Mouse (Mus musculus): Measurements from ENCODE around the gene Ube2n. TPM values are rescaled to one million over a fixed set of nuclear protein-coding genes. Genes with fewer than 3 reads are reported as not detected.

Gene Ube2n
- polyA plus RNA-seq, 1 experiment from 2014 or later, result 327 TPM

DNA sequence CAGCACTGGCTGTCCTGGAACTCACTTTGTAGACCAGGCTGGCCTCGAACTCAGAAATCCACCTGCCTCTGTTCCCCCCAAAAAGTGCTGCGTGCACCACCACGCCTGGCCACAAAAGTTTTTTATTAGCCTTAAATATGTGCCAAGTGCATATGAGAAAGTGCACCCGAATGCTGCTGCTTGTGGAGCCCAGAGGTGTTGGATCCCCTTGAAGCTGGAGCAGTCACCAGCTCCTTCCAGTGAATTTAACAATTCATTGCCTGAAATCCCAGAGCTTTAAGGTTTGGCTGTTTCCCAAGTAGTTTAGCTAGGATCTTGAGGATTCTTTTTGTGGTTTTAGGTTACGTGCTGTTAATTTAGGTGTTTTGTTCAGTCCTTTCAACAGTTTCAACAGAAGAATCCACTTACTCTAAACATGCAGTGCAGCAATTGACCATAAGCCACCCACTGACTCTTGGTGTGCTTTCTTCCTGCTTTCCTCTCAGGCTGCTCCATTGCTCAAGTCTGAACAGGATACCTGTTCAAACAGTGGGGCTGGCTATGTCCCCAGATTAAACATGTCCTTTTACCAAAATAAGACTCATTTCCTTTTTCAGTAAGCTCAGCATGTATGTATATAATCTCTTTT, 11.7 kb downstream of the Ube2n start:
- no peaks in the 10 kb centered on the region; the same call in 1 of the 2 replicates for H3K9me3 ChIP-seq
- ATAC-seq (ENCODE audit: insufficient number of reproducible peaks, insufficient read depth, low FRiP score, low TSS enrichment, low read depth), result no peak
- no peak overlapping the region for H3K9ac ChIP-seq
- peaks cover 5% of the 10 kb centered on the region; the same call in 1 of the 2 replicates for H3K36me3 ChIP-seq
- H3K27me3 ChIP-seq, result no peaks in the 10 kb centered on the region
- 62% methylated on average over 5 of the region's 5 CpGs for WGBS
- H3K4me2 ChIP-seq, result no peak overlapping the region
- H3K27ac ChIP-seq, result no peak overlapping the region
- H3K4me3 ChIP-seq, result no peak overlapping the region
- H3K4me1 ChIP-seq, result peaks cover 22% of the 10 kb centered on the region

DNA sequence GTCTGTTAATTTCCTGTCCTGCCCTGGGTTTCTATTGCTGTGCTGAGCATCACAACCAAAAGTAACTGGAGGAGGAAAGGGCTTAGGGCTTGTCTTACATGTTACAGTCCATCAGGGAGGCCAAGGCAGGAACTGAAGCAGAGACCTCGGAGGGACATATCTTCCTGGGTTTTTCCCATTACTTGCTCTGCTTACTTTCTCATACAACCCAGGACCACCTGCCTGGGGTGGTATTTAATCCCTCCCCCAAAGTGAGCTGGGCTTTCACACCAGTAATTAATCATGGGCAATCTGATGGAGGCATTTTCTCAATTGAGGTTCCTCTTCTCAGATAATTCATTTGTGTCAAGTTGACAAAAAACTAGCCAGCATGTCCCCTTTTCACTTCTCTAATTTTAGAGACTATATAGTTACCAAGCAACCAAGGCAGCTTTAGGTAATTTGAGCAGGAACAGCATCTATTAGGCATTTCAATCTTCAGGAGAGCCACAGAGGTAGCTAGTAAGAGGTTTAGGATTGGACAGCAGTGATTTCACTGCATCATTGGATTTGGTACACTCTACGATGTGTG, 15.7 kb downstream of the Ube2n start:
- no peak for ATAC-seq (ENCODE audit: insufficient number of reproducible peaks, insufficient read depth, low FRiP score, low TSS enrichment, low read depth)
- WGBS, result 78% methylated on average over 2 of the region's 2 CpGs
- H3K27me3 ChIP-seq, result no peaks in the 10 kb centered on the region
- no peak overlapping the region for H3K4me2 ChIP-seq
- H3K27ac ChIP-seq, result no peak overlapping the region
- H3K9me3 ChIP-seq, result no peaks in the 10 kb centered on the region
- no peak overlapping the region for H3K9ac ChIP-seq
- H3K4me3 ChIP-seq, result no peak overlapping the region
- no peaks in the 10 kb centered on the region for H3K36me3 ChIP-seq
- peaks cover 22% of the 10 kb centered on the region for H3K4me1 ChIP-seq

DNA sequence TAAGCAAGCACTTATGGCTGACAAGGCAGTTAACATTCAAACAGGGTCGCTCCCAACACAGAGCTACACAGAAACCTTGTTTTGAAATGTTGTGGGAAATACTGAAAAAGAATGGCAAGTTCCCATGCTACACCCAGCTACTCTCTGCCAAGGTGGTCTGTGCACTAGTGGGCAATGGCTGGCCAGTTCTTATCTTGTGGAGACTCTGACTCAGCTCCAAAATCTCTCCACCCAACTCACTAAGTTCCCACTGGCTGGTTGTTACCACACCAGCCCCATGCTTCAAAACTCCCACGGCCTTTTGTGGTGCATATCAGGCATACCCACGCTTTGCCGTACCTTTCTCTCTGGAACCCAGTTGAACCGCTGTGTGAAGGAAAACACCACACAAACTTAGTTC, 18.0 kb downstream of the Ube2n start:
- no peak overlapping the region for H3K4me2 ChIP-seq
- 92% methylated on average over 5 of the region's 5 CpGs for WGBS
- H3K4me3 ChIP-seq, result no peak overlapping the region
- H3K27me3 ChIP-seq, result no peaks in the 10 kb centered on the region
- H3K9ac ChIP-seq, result no peak overlapping the region
- ATAC-seq (ENCODE audit: insufficient number of reproducible peaks, insufficient read depth, low FRiP score, low TSS enrichment, low read depth), result no peak
- H3K9me3 ChIP-seq, result no peaks in the 10 kb centered on the region
- no peaks in the 10 kb centered on the region for H3K36me3 ChIP-seq
- H3K27ac ChIP-seq, result no peak overlapping the region
- H3K4me1 ChIP-seq, result peaks cover 15% of the 10 kb centered on the region

DNA sequence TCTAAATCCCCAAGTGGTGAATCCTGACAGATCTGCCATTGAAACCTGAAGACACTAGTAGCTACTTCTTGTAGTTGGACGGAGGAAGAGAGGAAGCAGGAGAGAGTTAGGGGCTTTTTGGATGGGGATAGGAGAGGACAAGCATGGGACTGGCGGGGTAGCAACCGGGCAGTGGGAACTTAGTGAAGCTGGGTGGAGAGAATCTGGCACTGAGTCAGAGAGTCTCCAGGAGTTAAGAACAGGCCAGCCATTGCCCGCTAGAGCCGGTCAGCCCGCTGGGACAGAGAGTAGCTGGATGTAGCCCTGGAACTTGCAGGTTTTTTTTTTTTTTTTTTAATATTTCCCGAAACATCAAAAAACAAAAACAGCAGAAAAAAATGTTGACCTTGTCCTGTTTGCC, 18.4 kb downstream of the Ube2n start:
- H3K27ac ChIP-seq, result no peak overlapping the region
- WGBS, result 85% methylated on average over 7 of the region's 7 CpGs

DNA sequence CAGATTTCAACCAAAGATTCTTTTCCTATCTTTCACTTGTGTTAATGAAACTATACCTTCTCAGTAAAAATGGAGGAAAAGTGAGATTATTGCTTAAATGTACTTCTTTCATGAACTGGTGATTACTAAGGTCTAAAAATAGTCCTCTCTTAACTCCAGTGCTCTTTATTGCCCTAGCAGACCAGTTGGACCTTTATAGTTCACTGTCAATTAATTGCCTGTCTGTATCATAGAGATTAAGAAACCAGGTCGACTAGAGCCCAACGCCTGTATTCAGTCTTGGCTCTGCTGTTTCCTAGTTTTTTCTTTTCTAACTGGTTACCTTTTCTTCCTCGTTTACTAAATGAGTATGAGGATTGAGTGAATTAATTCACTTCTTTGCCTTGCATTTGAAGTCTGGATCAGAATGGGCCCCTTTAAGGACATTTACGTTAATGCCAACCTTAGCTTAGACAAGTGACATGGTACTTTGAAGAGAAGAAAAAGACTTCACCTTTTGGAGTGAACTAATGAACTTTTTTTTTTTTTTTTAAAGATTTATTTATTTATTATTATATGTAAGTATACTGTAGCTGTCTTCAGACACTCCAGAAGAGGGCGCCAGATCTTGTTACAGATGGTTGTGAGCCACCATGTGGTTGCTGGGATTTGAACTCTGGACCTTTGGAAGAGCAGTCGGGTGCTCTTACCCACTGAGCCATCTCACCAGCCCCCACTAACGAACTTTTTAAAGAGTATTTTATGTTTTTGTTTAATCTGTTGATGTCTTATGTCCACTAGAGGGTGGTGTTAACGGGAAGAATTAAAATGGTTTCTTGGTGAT, 20.7 kb downstream of the Ube2n start:
- ATAC-seq (ENCODE audit: insufficient number of reproducible peaks, insufficient read depth, low FRiP score, low TSS enrichment, low read depth), result no peak
- no peak overlapping the region for H3K4me3 ChIP-seq
- H3K27ac ChIP-seq, result no peak overlapping the region
- no peaks in the 10 kb centered on the region for H3K36me3 ChIP-seq
- no peak overlapping the region for H3K9ac ChIP-seq
- H3K27me3 ChIP-seq, result no peaks in the 10 kb centered on the region
- H3K4me2 ChIP-seq, result no peak overlapping the region
- H3K9me3 ChIP-seq, result no peaks in the 10 kb centered on the region
- WGBS, result 86% methylated on average over 8 of the region's 8 CpGs
- H3K4me1 ChIP-seq, result no peaks in the 10 kb centered on the region

More for the DNA sequence above, 18.4 kb downstream of the Ube2n start:
- Histone ChIP-seq H3K4me1 (peaks cover 12% of the 10 kb centered on the region), H3K9me3 (no peaks in the 10 kb centered on the region), H3K36me3 (no peaks in the 10 kb centered on the region), H3K4me2 (no peak overlapping the region), H3K27me3 (no peaks in the 10 kb centered on the region), H3K9ac (no peak overlapping the region), H3K4me3 (no peak overlapping the region)
- ATAC-seq (ENCODE audit: insufficient number of reproducible peaks, insufficient read depth, low FRiP score, low TSS enrichment, low read depth), result no peak

DNA sequence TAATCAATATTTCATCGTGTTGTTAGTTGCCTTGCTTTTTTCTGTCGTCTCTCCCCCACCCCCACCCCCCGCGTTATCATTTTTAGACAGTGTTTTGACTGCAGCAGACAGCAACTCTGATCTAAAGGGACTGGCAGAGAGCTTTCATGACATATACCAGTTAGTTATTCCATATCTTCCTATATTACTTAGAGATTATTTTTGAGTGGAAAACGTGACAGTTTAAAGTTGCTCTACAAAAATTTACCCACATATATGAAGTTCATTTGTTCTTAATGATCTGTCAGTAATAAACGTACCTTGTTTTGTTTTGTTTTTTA, 21.2 kb downstream of the Ube2n start:
- no peaks in the 10 kb centered on the region for H3K27me3 ChIP-seq
- no peak overlapping the region for H3K27ac ChIP-seq
- no peaks in the 10 kb centered on the region for H3K4me1 ChIP-seq
- WGBS, result 90% methylated on average over 6 of the region's 6 CpGs
- no peak for ATAC-seq (ENCODE audit: insufficient number of reproducible peaks, insufficient read depth, low FRiP score, low TSS enrichment, low read depth)
- no peak overlapping the region for H3K4me3 ChIP-seq
- H3K36me3 ChIP-seq, result no peaks in the 10 kb centered on the region
- no peak overlapping the region for H3K9ac ChIP-seq
- H3K4me2 ChIP-seq, result no peak overlapping the region
- H3K9me3 ChIP-seq, result no peaks in the 10 kb centered on the region

DNA sequence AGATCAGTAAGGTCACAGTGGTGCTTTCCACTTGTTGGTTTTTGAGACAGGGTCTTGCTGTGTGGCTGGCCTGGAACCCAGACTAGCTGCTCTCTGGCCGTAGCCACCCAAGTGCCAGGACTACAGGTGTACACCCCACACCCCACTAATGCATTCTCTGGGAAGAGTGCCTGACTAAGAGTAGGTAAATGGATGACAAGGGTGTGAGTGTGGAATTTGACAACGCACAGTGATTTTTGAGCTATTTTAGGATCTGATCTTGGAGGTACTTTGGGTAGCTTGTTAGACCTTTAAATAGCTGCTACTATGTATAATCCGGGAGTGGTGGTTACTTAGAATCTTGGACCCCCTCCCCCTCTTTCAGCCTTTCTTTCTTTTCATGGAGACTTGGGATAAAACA, 24.3 kb downstream of the Ube2n start:
- H3K27ac ChIP-seq, result no peak overlapping the region
- peaks cover 3% of the 10 kb centered on the region; the same call in 1 of the 2 replicates for H3K4me1 ChIP-seq
- H3K36me3 ChIP-seq, result peaks cover 9% of the 10 kb centered on the region; the same call in 1 of the 2 replicates
- ATAC-seq (ENCODE audit: insufficient number of reproducible peaks, insufficient read depth, low FRiP score, low TSS enrichment, low read depth), result no peak
- no peaks in the 10 kb centered on the region for H3K27me3 ChIP-seq
- WGBS, result 86% methylated on average over 3 of the region's 3 CpGs
- H3K9ac ChIP-seq, result no peak overlapping the region
- H3K4me2 ChIP-seq, result no peak overlapping the region
- no peak overlapping the region for H3K4me3 ChIP-seq
- no peaks in the 10 kb centered on the region for H3K9me3 ChIP-seq

DNA sequence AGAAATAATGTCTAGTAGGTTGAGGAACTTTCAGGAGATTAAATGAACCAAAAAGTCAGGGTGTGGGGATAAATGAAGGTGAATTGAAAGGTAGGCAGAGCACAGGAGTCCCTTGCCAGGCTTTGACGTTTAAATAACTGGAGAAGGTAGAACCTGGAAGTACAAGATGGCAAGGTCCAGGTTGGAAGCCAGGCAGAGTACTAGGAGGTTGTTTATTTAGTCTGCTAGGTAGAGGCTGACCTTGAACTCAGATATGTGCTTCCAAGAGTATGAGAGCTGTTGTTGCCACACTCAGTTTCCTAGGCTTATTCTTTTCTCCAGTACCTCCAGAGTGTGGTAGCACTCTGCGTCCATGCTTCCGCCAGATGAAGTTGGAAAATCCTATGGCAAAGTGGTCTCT, 24.9 kb downstream of the Ube2n start:
- H3K9me3 ChIP-seq, result no peaks in the 10 kb centered on the region
- no peak for ATAC-seq (ENCODE audit: insufficient number of reproducible peaks, insufficient read depth, low FRiP score, low TSS enrichment, low read depth)
- no peak overlapping the region for H3K4me3 ChIP-seq
- no peak overlapping the region for H3K27ac ChIP-seq
- WGBS, result 91% methylated on average over 3 of the region's 3 CpGs
- H3K4me1 ChIP-seq, result peaks cover 7% of the 10 kb centered on the region; the same call in 1 of the 2 replicates
- H3K36me3 ChIP-seq, result peaks cover 15% of the 10 kb centered on the region
- H3K4me2 ChIP-seq, result no peak overlapping the region
- no peak overlapping the region for H3K9ac ChIP-seq
- no peaks in the 10 kb centered on the region for H3K27me3 ChIP-seq

DNA sequence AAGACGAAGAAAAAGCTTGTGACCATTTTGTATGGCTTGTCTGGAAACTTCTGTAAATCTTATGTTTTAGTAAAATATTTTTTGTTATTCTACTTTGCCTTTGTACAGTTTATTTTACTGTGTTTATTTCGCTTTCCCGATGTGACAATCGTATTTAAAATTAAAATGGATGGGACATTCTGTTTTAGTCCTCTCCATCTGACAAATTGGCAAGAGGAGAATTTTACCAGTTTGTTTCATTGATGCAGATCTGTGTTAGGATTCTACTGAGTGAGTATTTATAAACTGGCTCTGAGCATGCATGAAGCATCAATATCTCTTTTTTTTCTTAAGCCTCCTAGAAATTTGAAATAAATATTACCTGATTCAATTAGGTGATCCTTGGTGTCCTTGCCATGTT, 28.0 kb downstream of the Ube2n start:
- Histone ChIP-seq H3K36me3 (peaks cover 31% of the 10 kb centered on the region), H3K4me3 (no peak overlapping the region), H3K27ac (no peak overlapping the region), H3K4me2 (no peak overlapping the region), H3K9me3 (no peaks in the 10 kb centered on the region), H3K4me1 (peaks cover 7% of the 10 kb centered on the region; the same call in 1 of the 2 replicates), H3K9ac (no peak overlapping the region), H3K27me3 (no peaks in the 10 kb centered on the region)
- WGBS, result 91% methylated on average over 4 of the region's 4 CpGs
- ATAC-seq (ENCODE audit: insufficient number of reproducible peaks, insufficient read depth, low FRiP score, low TSS enrichment, low read depth), result no peak

DNA sequence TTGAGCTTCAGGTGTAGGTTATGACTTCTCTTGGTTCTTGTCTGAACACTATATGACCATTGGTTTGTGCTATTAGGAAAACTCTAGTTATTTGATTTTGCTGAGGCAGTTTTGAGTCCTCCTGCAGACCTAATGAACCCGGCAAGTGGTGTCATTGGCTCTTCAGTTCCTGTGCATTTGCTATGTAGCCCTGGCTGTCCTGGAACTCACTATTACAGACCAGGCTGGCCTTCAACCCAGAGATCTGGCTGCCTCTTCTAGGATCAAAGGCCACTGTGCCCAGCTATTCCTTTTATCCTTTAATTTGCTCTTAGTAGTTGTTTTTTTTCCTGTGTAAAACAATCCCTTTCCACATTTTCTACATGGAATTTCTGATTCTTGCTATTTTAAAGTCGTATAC, 28.4 kb downstream of the Ube2n start:
- Histone ChIP-seq H3K4me2 (no peak overlapping the region), H3K9me3 (no peaks in the 10 kb centered on the region), H3K4me1 (peaks cover 7% of the 10 kb centered on the region; the same call in 1 of the 2 replicates), H3K4me3 (no peak overlapping the region), H3K36me3 (peaks cover 35% of the 10 kb centered on the region), H3K27ac (no peak overlapping the region), H3K27me3 (no peaks in the 10 kb centered on the region), H3K9ac (no peak overlapping the region)
- 74% methylated on average over 2 of the region's 2 CpGs for WGBS
- ATAC-seq (ENCODE audit: insufficient number of reproducible peaks, insufficient read depth, low FRiP score, low TSS enrichment, low read depth), result no peak

DNA sequence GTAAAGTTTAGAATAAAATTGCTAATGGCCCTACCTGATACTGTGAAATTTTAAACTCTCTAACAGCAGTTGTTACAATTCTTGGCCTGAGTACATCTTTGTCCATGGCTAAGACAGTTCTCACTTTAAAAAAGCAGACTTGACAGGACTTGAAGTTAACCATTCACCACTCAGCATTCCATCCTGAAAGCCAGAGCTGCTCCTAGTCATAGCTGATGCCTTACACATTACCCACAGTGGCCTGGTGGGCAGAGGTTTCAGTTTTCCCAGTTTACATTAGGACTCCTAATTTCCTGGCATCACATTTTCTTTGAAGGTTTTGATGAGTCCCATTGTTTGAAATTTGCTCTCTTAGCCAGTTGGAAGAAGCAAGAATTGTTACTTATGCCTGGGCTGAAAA, 29.1 kb downstream of the Ube2n start:
- no peak overlapping the region for H3K9ac ChIP-seq
- H3K27me3 ChIP-seq, result no peaks in the 10 kb centered on the region
- no peak for ATAC-seq (ENCODE audit: insufficient number of reproducible peaks, insufficient read depth, low FRiP score, low TSS enrichment, low read depth)
- peaks cover 7% of the 10 kb centered on the region; the same call in 1 of the 2 replicates for H3K4me1 ChIP-seq
- no peak overlapping the region for H3K4me3 ChIP-seq
- H3K4me2 ChIP-seq, result no peak overlapping the region
- peaks cover 38% of the 10 kb centered on the region for H3K36me3 ChIP-seq
- no peaks in the 10 kb centered on the region for H3K9me3 ChIP-seq
- H3K27ac ChIP-seq, result no peak overlapping the region

DNA sequence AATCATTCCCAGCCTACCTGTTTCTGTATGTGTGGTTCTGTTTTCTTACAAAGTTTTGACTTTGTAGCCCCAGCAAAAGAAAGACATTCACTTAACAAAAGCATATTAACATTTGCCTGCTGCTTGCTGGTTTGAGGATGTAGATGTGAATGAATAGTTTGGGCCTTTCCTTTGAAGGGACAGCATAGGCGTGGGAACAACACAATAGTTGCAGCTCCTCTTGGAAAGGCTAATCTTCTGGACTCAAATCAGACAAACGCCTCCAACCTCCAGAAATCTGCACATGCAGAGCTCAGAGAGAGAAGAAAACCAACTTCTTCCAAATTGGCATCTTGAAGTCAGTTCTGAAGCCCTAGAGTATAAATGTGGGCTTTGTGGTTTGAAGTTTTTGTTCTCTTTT, 29.7 kb downstream of the Ube2n start:
- H3K4me1 ChIP-seq, result peaks cover 7% of the 10 kb centered on the region; the same call in 1 of the 2 replicates
- ATAC-seq (ENCODE audit: insufficient number of reproducible peaks, insufficient read depth, low FRiP score, low TSS enrichment, low read depth), result no peak
- 77% methylated on average over 2 of the region's 2 CpGs for WGBS
- H3K4me3 ChIP-seq, result no peak overlapping the region
- 0 out of 2 replicates have a peak overlapping the region, but pooled peaks have one; percentile 28 for H3K27ac ChIP-seq
- H3K36me3 ChIP-seq, result peaks cover 44% of the 10 kb centered on the region
- no peak overlapping the region for H3K4me2 ChIP-seq
- H3K9me3 ChIP-seq, result no peaks in the 10 kb centered on the region
- no peaks in the 10 kb centered on the region for H3K27me3 ChIP-seq
- H3K9ac ChIP-seq, result no peak overlapping the region

All from embryonic facial prominence, embryonic 13.5 days (tissue).